Mouse (Mus musculus) small intestine, adult 2 months (tissue): ENCODE data around the gene Grem1.

ENCODE experiments used
- CTCF ChIP-seq: fragments of 200-500 bp; IDR thresholded peaks from 2 replicates; pipeline ENCODE4 v1.5.1; 2012; ENCODE audit warnings: low read depth, mild to moderate bottlenecking, control low read depth, inconsistent platforms, low read length, moderate library complexity, mixed read lengths; ENCODE audit not compliant: insufficient replicate concordance, insufficient read length; ENCODE audit errors: extremely low read depth
- POLR2A ChIP-seq: fragments of 200-500 bp; IDR thresholded peaks from 2 replicates; pipeline ENCODE4 v1.6.1; 2012; ENCODE audit warnings: low read depth, mild to moderate bottlenecking, control low read depth, inconsistent platforms, low read length, moderate library complexity

GRCm38 (mm10) chr2:113713406-113713805, 45.0 kb downstream of the Grem1 start:
- TF ChIP-seq CTCF: no peak
- TF ChIP-seq POLR2A: no peak
